Mouse (Mus musculus) brain, embryonic 14.5 days (tissue): ENCODE data around the gene Dstn. TPM values are rescaled to one million over a fixed set of nuclear protein-coding genes. Genes with fewer than 3 reads are reported as not detected.

Experiments used
- DNase-seq: peaks from one replicate; pipeline ENCODE4 v3.0.0-alpha.2; 2011; ENCODE audit warnings: low read depth
- CTCF ChIP-seq: fragments of 200-500 bp; IDR thresholded peaks from 2 replicates; pipeline ENCODE4 v1.5.1; 2012; ENCODE audit warnings: inconsistent platforms, mild to moderate bottlenecking, moderate library complexity, borderline replicate concordance; ENCODE audit not compliant: insufficient read depth, insufficient read length; ENCODE audit errors: extremely low read depth
- POLR2A ChIP-seq: fragments of 200-500 bp; IDR thresholded peaks from 2 replicates; pipeline ENCODE4 v1.6.1; 2012; ENCODE audit warnings: mild to moderate bottlenecking, inconsistent platforms, borderline replicate concordance; ENCODE audit not compliant: poor library complexity, insufficient read depth, insufficient read length, severe bottlenecking; ENCODE audit errors: extremely low read depth
- polyA plus RNA-seq: library from polyadenylated mRNA; depleted of rRNA; stranded (reverse); fragments of >200 nt; gene quantifications from 2 replicates; pipeline ENCODE4 v1.2.3, GENCODE M21; 2012

Gene Dstn
- polyA plus RNA-seq, 1 experiment = 159 TPM

DNA sequence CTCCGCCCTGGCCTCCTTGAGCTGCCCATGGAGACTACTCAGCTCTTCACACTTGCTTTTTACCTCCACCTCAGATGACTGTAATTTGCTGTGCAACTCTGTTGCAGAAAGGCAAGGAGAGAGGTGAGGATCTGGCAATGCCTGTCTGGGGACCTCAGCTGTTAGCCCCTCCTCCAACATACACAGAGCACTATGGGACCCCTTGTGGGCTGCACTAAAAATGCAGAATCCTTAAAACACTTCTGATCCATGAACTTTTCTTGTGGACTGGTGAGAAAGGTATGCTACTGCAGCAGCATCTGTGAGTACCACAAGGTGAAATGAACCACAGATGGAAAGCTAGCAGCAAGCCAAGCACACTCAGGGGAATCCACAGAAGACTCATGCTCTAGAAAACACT, 48.2 kb downstream of the Dstn start:
- DNase-seq = peak; percentile 9
- TF ChIP-seq CTCF = peak; percentile 38; the same call in 1 of the 2 replicates
- no peak for TF ChIP-seq POLR2A

DNA sequence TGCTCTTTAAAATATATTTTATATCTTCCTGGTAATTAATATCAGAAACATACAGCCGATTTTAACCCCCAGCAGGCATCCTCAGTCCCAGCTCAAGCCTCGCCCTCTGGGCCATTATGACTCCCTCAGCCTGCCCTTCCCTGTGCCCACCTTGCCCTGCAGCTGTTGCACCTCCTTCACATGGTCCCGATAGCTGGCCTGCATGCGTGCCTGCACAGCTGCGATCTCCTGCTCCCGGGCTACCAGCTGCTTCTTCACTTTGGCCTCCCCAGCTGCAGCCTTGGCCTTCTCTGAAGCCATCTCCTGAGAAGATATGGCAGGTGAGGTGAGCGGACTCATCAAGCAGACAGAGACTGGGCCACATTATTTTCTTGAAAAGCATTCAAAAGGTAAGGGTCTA, 54.1 kb downstream of the Dstn start:
- no peak for DNase-seq
- TF ChIP-seq POLR2A = no peak
- TF ChIP-seq CTCF = no peak

- TF ChIP-seq CTCF = no peak
- TF ChIP-seq POLR2A = no peak
- no peak for DNase-seq
Observed at GRCm38 (mm10) chr2:143970841-143971240, 55.7 kb downstream of the Dstn start.

- TF ChIP-seq CTCF (no peak), POLR2A (no peak)
- DNase-seq = no peak
Observed at GRCm38 (mm10) chr2:143971887-143972286, 56.8 kb downstream of the Dstn start.

DNA sequence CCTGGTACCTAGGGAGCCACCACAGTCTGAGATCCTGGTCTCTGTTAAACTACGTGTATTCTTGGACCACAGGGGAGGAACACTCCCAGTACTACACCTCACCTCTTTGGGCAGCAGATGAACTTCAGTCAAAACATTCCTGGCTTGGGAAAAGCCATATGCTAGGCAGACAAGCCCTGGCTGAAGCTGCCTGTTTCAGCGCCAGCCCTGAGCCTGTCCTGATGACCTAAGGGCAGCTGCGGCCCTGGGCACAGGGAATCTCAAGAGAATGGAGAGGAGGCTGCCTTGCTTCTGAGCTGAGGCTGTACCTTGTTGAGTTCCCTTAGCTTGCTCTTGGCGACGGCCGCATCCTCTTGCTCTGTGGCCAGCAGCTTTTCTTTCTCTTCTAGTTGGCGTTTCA, 58.0 kb downstream of the Dstn start:
- DNase-seq = no peak
- TF ChIP-seq CTCF = no peak
- TF ChIP-seq POLR2A = no peak

DNA sequence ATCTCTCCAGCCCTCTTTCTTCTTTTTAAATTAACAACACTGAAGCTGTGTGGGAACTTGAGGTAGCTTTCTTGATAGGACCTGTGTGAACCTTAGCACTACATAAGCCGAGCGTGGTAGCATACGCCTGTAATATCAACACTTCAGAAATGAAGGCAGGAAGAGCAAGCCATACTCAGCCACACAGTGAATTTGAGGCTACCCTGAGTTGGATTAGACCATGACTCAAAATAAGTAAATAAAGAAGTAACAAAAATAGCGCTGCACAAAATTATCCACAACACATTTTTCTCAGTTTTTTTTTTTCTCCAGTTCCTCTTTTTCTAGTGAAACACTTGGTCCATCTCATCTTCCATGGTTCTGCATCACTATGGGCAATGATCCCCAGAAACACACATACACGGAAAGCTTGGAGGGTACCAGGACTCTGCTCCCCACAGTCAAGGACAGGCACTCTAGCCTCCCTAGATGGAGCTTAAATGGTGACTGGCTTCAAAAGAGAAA, 60.1 kb downstream of the Dstn start:
- TF ChIP-seq POLR2A (no peak), CTCF (no peak)
- no peak for DNase-seq

GRCm38 (mm10) chr2:143978444-143979147, 63.5 kb downstream of the Dstn start:
- DNase-seq = no peak
- no peak for TF ChIP-seq CTCF
- no peak for TF ChIP-seq POLR2A

- peak; percentile 92 for DNase-seq
- TF ChIP-seq CTCF (peak; percentile 96), POLR2A (no peak)
Observed at GRCm38 (mm10) chr2:143980781-143981398, 65.8 kb downstream of the Dstn start.

DNA sequence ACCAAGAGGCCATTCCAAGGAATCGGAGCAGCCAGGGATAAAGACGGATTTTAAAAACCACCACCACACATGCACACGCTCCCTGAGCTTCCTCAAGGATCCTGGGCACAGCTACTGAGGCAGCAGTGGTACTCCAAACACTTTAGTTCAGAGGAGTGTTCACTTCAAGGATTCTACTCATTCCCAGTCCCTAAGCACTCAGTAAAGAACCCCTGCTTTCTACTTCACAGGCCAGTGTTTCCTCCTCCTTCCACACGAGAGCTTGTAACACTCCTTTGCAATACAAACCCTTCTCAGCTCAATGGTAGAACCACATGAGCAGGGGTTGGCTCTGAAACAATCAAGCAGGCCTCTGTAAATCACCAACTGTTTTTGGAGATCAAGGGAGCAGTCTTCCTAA, 67.0 kb downstream of the Dstn start:
- TF ChIP-seq POLR2A (no peak), CTCF (no peak)
- DNase-seq = no peak

- no peak for DNase-seq
Observed at GRCm38 (mm10) chr2:143982901-143983300, 67.8 kb downstream of the Dstn start.

GRCm38 (mm10) chr2:143983482-143983881, 68.4 kb downstream of the Dstn start:
- TF ChIP-seq CTCF = no peak
- TF ChIP-seq POLR2A = no peak
- DNase-seq = no peak

More at GRCm38 (mm10) chr2:143982901-143983300, 67.8 kb downstream of the Dstn start:
- no peak for TF ChIP-seq POLR2A
- no peak for TF ChIP-seq CTCF

DNA sequence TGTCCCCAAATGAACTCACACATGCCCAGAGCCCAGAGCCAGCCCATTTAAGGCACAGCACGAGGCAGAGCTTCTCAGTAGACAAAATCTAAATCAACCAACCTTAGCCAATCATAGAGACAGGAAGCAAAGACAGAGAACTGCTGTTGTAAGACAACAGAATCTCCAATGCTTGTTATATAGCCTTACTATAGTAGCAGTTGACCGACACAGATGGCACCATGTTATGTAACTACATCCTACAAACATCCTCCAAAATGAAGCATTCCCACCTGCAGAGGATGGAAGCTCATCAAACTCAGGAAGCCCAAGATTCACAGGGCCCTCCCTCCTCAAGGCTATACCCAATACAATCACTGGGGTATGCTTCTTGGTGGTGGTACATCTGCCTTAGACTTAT, 72.4 kb downstream of the Dstn start:
- TF ChIP-seq CTCF (no peak), POLR2A (no peak)
- no peak for DNase-seq

- TF ChIP-seq POLR2A (no peak), CTCF (no peak)
Observed at GRCm38 (mm10) chr2:143988016-143988415, 72.9 kb downstream of the Dstn start.

More at GRCm38 (mm10) chr2:143988016-143988415, 72.9 kb downstream of the Dstn start:
- no peak for DNase-seq
